Mouse (Mus musculus) urinary bladder, adult 2 months (tissue): Measurements from ENCODE around the gene Igf2bp3. TPM values are rescaled to one million over a fixed set of nuclear protein-coding genes. Genes with fewer than 3 reads are reported as not detected.

Experiments used
- DNase-seq: peaks from one replicate; pipeline ENCODE4 v3.0.0; 2022; ENCODE audit warnings: low spot score
- polyA plus RNA-seq: library from polyadenylated mRNA; depleted of rRNA; stranded (reverse); fragments of >200 nt; gene quantifications from 2 replicates; pipeline ENCODE4 v1.2.3, GENCODE M21; 2012; rRNA removed

The Igf2bp3 gene
- polyA plus RNA-seq, 1 experiment, result 1.7 TPM

DNA sequence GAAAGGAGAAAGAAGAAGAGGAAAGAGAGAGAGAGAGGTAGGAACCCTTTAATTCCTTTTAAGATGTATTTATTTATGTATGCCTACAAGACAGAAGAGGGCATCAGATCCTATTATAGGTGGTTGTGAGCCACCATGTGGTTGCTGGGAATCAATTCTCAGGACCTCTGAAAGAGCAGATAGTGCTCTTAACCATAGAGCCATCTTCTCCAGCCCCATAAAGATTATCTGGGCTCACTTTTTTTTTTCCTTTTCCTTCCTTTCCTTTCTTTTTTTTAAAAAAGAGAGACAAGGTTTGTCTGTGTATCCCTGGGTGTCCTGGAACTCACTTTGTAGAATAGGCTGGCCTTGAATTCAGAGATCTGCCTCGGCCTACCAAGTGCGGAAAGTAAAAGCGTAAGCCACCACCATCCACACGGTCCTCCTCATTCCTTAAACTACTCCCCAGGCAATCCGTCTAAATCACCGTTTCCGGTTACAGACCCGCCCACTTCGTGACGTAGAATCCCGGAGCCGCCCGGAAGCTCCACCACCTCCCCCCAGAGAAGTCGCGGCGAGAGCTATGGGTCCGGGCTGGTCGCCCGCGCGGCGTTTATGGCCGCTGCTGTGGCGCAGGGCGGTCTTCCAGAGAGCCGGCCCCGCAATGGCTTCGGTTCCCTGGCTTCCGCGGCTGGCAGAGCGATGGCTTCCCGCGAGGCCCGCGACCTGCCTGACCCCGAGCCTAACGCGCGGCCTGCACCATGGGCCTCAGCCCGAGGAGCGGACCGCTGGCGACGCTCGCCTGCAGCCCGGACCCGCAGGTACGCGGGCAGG is 141.2 kb downstream of the Igf2bp3 start, which contains the start of gene Malsu1:
Gene Malsu1 (plus strand): TSS at position 492 of the 813 bp plus-strand sequence.
- peak; percentile 88 for DNase-seq

DNA sequence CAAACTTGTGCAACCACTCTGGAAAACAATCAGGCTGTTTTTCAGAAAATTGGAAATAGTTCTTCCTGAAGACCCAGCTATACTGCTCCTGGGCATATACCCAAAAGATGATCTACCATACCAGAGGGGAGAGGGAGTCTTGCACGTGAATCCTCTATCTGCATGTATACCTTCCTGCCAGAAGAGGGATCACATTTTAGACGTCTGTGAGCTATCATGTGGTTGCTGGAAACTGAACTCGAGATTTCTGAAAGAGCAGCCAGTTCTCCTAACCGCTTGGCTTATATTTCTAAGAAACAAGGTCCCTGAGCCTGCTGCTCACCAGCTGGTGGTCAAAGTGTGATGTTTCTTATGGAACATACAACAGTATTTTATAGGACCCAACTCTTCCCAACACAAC is 146.4 kb downstream of the Igf2bp3 start:
- DNase-seq, result no peak

DNA sequence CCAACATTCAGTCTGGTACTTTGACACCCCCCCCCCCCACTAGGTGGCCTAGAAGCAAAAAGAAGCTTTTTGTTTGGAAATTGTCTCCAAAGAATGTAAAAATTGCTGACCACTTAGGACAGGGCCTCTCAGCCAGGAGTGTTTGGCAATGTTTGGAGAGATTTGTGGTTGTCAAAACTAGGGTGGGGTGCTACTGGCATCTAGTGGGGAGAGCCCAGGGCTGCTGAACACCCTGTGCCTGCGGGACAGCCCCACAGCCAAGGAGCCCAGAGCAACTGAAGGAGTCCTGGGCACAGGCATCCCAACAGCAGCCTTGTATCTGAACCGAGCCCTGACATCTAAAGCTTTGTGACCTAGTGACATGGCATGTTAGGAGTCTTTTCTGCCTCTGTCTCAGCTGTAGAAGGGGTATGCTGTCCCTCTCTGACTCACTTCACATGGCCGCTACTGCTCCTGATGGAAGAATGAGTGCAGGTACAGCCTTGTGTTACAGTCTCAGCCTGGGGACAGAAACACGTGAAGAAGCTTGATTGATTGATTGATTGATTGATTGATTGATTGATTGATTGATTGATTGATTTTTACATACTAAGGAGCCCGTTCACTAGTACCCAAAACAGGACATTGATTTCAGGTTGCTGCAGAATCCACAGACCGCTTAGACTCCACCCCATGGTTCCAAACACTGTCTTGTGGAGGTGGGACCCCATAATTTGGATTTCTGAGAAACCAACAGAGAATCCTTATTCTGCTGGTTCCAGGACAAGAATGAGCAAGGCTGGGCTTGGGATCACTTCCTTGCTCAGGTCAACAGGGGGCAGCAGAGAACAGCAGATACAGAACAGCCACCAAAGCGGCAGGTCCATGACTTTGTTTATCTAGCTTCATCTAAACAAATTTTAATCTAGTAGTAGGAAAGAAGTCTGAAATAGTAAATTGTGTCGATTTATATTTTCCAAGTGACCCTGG is 157.4 kb downstream of the Igf2bp3 start:
- no peak for DNase-seq

DNA sequence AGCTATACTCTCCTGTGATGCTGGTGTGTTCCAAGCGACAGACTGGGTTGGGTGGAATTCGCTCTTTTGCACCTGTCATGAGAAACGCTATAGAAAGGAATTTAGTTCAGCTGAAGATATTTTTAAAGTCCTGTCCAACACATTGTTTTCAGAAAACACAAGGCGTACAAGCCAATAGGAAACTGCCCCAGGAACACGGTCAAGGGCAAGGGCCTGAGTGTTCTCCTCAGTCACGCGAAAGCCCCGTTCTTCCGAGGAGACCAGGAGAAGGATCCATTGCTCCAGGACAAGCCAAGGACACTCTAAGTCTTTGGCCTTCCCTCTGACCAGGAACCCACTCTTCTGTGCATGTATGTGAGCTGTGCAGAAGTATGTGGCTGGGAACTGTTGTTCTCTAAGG is 158.7 kb downstream of the Igf2bp3 start:
- DNase-seq, result no peak

DNA sequence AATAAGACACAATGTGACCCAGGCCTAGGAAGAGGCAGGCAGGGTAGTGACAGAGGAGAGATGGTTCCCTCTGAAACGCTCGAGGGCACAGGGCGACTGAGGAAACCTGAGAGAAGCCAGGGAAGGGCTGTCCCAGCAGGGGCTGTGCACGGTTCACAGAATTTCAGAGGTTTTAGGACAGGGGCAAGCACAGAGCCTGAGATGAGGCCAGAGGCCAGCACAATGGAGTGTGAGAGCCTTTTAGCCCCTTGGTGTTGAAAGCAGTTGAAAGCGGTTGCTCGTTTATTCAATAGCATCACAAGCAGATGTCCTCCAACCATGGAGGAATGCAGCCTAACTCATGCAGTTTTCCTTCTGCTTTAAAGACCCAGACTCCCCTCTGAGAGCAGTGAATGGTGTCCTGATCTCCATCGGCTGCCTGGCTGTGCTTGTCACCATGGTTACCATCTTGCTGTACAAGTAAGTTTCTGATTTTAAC is 159.5 kb downstream of the Igf2bp3 start:
- no peak for DNase-seq

DNA sequence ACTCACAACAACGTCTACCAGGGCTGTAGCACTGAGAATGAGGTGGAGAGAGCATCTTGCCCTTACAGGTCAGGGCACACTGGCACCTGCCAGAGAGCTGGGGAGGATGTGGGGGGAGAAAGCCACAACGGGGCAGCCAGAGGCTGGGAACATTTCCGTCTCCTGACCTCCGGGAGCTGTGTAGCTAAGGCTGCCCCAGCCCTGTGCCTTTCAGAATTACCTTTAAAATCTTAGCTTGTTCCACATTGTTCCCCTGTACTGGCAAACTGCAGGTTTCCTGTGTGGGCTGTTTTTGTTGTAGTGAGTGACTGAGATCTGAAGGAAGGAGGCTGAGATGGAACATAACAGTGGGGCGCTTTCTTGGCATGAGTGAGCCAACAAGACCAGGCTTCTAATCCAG is 162.6 kb downstream of the Igf2bp3 start:
- DNase-seq, result no peak

DNA sequence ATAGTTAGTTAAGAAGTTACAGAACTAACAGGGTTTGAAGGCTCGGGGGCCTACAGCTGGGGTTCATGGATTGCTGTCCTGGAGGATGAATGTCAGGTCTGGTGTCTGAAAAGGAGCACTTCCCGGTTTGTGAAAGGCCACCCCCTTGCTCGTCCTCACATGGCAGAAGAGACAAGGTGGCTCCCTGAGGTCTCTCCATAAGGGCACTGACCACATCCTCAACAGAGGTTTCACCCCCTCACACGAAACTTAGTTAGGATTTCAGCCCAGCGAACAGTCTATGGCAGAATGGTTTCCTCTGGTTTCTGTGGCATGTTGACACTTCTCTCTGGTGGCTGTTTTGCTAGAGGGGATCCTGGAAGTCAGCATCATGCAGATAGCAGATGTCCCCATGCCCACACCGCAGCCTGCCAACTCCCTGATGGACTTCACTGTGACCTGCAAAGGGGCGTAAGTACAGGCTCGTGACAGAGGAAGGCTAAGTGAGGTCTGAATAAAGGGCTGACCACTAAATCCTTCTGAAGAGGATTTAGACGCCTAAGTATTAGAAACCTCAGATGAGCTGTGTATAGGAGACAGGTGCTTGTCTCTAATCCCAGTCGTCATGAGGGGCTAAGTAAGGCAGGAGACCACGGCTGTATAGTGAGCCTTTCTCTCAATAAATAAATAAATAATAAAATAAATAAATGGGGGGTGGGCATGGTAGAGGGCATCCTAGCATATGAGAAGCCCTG is 163.9 kb downstream of the Igf2bp3 start:
- no peak for DNase-seq

DNA sequence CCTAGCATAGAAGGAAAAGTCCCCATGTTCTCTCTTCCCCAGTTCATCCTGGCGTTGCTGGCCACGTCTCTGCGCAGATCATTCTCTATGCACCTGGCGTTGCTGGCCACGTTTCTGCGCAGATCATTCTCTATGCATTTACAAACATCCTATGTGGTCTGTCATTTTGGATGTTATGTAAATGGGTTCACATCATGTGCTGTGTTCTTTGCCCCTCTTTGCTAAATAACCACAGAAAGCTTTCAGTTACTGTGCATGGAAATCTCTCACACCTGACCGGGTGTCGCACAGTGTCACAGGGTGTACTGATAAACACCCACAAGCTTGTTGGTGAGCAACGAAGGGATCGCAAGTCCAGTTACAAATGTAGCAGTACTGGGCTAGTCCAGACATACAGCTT is 166.4 kb downstream of the Igf2bp3 start:
- no peak for DNase-seq

DNA sequence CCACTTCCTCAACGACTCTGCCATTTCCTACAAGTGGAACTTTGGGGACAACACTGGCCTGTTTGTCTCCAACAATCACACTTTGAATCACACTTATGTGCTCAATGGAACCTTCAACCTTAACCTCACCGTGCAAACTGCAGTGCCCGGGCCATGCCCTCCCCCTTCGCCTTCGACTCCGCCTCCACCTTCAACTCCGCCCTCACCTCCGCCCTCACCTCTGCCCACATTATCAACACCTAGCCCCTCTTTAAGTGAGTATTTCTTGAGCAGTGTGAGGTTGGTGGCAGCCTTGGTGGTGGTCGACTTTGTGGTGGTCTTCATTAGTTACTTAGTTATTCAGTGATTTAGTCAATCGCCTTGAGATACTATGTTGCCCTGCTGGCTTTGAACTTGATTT is 166.9 kb downstream of the Igf2bp3 start:
- no peak for DNase-seq

DNA sequence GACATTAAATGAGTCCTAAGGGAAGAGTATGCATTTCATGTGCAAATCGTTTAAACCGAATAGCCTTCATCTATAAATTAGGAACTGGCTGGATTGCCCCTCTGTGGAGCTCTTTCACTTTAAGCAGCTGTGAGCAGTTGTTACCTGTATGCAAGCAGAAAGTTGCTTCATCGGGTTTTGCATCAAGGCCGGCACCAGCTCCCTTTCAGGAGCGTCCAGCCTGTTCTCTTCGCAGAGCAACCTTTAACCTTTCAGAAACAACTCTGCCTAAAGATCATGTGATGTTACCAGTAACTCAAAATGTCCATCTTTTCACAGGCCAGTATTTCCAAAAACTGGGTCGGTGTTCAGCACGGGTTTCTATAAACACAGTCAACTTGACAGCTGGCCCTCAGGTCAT is 167.8 kb downstream of the Igf2bp3 start:
- no peak for DNase-seq

DNA sequence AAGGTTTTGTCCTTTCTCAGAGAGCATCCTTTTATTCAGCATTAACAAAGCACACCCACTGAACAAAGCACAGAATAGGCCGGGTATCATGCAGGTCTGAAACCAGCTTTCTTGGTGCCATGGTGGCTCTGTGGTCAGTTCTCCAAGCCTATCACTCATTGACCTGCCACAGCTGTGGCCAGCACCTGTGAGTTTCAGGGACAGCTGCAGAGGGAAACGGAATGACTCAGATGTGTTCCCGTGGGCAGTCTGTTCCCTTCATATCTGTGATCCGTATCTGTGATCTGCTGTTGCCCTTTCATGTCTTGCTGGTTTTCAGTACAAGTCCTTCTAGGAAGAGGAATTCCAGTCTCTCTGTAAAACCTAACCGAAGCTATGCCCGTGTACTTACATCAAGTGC is 168.3 kb downstream of the Igf2bp3 start:
- DNase-seq, result no peak

DNA sequence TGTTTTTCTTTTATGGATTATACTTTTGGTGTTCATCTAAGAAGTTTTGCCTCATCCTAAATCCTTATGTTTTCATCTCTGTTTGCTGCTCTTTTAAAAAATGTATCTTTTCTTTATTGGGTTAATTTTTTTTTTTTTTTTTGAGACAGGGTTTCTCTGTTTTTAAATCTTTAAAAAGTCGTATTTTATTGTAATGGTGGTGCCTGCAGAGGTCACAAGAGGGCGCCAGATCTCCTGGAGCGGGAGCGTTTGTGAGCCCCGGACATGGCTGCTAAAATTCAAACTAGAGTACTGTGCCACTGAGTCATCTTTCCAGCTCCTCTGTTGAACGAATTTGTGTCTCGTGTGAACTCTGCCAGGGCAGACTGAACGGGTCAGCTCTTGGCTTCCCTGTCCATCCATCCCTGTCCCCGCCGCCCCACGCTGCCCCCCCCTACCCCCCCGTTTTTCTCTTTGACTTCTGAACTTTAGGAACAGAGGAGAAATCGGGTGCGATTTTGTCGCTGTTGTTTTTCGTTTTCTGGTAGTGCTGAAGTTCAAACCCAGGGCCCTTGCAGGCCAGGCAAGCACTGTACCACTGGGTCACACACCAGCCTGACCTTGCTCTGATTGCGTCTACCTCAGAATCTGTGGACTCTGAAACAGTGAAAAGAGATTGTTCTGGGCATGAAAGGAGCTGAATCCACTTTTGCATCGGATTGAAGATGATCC is 175.1 kb downstream of the Igf2bp3 start:
- DNase-seq, result no peak

DNA sequence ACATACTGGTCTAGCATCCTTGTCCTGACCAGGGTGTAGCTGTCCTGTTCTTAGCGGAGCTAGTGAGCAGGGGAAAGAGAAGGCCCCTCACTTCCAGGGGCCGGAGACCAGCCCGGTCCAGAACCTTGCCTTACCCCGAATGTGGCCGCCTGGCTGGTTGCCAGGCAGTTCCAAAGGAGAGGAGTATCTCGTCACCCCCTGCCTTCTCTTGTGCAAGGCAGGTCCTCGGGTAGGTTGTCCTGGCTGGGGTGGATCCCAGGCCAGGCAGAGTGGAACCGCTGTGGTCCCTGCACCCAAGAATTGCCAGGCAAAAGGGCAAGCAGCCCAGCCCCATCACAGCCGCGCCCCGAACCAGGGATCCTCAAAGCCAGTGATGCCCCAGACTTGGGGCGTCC is 177.5 kb downstream of the Igf2bp3 start:
- no peak for DNase-seq

DNA sequence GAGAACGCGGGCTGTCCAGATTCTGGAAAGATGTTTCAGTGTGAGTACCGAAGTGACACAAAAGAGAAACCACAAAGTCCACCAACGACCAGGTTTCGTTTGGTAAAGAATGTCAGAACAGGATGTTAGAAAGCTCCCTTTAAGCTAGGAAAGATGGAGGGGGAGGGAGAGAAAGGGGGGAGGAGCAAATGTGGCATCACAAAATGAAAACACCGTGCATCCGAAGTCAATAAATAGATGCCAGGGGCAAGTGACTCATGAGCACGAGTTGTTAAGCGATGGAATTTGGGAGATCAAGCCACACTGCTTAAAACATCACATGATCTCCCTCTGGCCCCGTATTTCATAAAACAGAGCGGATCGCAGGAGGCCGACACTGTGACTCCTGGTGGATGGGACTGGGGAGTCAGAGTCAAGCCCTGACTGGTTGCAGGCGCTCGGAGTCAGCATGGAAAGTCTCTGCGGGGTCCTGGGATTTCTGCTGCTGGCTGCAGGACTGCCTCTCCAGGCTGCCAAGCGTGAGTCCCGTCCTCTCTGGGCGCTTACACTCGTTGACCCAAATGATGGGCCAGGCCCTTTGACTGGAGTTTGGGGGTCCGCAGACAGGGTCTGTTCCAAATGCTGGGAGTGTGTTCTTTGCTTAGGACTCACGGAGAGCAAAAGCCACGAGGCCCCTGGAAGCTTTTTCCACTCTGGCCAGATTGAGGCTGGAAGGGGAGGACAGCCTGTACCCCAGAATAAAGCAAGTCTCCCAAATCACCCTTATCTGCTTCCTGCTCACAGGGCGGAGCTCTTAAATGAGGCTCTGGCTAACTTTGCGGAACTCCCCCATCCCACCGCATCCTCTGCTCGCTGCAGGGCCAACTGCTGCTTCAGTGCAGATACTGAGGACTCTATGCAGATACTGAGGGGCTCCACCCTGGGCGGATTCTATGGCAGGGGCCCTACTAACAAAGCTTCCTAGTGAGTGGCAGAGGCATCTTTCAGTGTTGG is 178.2 kb downstream of the Igf2bp3 start, which contains the start of gene Gpnmb:
Gene Gpnmb (plus strand): TSS at position 272 of the 993 bp plus-strand sequence.
- DNase-seq, result no peak

Other genes with a start within 250 kb of the Igf2bp3 start
- not detected in 2 replicates for gene Doxl2, start 240.0 kb downstream of the Igf2bp3 start, polyA plus RNA-seq
- not detected in 2 replicates for gene Svs1, start 228.1 kb downstream of the Igf2bp3 start, polyA plus RNA-seq
- gene Gpnmb, start 178.4 kb downstream of the Igf2bp3 start, polyA plus RNA-seq, result 66.4 and 92.8 TPM in 2 replicates
- 29.2 and 31.8 TPM in 2 replicates for gene Malsu1, start 141.2 kb downstream of the Igf2bp3 start, polyA plus RNA-seq
- 86.7 and 120 TPM in 2 replicates for gene Tra2a, start 49.1 kb upstream of the Igf2bp3 start, polyA plus RNA-seq
- 8.2 and 10.4 TPM in 2 replicates for gene Ccdc126, start 104.3 kb upstream of the Igf2bp3 start, polyA plus RNA-seq
- 5.2 and 5.9 TPM in 2 replicates for gene Fam221a, start 152.8 kb upstream of the Igf2bp3 start, polyA plus RNA-seq
- gene Stk31, start 180.6 kb upstream of the Igf2bp3 start, polyA plus RNA-seq, result not detected in 2 replicates